Mouse (Mus musculus) limb, embryonic 14.5 days (tissue): ENCODE measurements at regions not wholly inside any gene's neighbourhood (a gene's known extent, or its start where the extent isn't known, plus 50 kb on each side); places are given as distances from the start of the nearest gene placed in this dataset.

Experiments used
- ATAC-seq: fragments of 200-750 bp; cut with Nextera tagmentation; 2 replicates; pipeline ENCODE4 v1.8.0; 2017; ENCODE audit warnings: low read depth, moderate number of reproducible peaks, moderate TSS enrichment; ENCODE audit not compliant: low FRiP score
- DNase-seq: peaks from one replicate; pipeline ENCODE4 v3.0.0-alpha.2; 2015; ENCODE audit warnings: low spot score
- H3K27ac ChIP-seq: fragments of 300-500 bp; sonication (generic); replicated peaks from 2 replicates; pipeline ENCODE4 v1.5.1; 2014; ENCODE audit warnings: low read depth, mild to moderate bottlenecking, low read length, moderate library complexity, mixed read lengths
- H3K27me3 ChIP-seq: fragments of 300-500 bp; sonication (generic); 2 replicates; pipeline ENCODE4 v1.6.1; 2014; ENCODE audit warnings: low read length, mixed read lengths; ENCODE audit not compliant: control insufficient read depth, insufficient read depth
- H3K36me3 ChIP-seq: fragments of 300-500 bp; sonication (generic); 2 replicates; pipeline ENCODE4 v1.6.1; 2014; ENCODE audit warnings: mild to moderate bottlenecking, low read length, moderate library complexity, mixed read lengths; ENCODE audit not compliant: control insufficient read depth, insufficient read depth
- H3K4me1 ChIP-seq: fragments of 300-500 bp; sonication (generic); 2 replicates; pipeline ENCODE4 v1.6.1; 2014; ENCODE audit warnings: antibody characterized with exemption, low read length, mixed read lengths; ENCODE audit not compliant: control insufficient read depth, insufficient read depth
- H3K4me2 ChIP-seq: fragments of 300-500 bp; sonication (generic); replicated peaks from 2 replicates; pipeline ENCODE4 v1.6.1; 2014; ENCODE audit warnings: low read depth, mild to moderate bottlenecking, low read length, moderate library complexity; ENCODE audit not compliant: severe bottlenecking
- H3K4me3 ChIP-seq: fragments of 300-500 bp; sonication (generic); replicated peaks from 2 replicates; pipeline ENCODE4 v1.5.1; 2014; ENCODE audit warnings: low read length
- H3K9ac ChIP-seq: fragments of 300-500 bp; sonication (generic); 2 replicates; pipeline ENCODE4 v1.6.1; 2014; ENCODE audit warnings: mild to moderate bottlenecking, low read depth, low read length, moderate library complexity; ENCODE audit not compliant: severe bottlenecking
- H3K9me3 ChIP-seq: fragments of 300-500 bp; sonication (generic); 2 replicates; pipeline ENCODE4 v1.6.1; 2016; ENCODE audit warnings: low read length; ENCODE audit not compliant: control insufficient read depth
- POLR2A ChIP-seq: fragments of 200-500 bp; IDR thresholded peaks from 2 replicates; pipeline ENCODE4 v1.8.0; 2012; ENCODE audit warnings: inconsistent platforms, mild to moderate bottlenecking, moderate library complexity, borderline replicate concordance; ENCODE audit not compliant: insufficient read depth, insufficient read length; ENCODE audit errors: extremely low read depth
- WGBS: fragments of 180-500 bp; shearing (Covaris S2); extraction: QIAGEN DNeasy Blood & Tissue Kit; methylation state at CpG from one replicate; pipeline ENCODE4 v1.1.7; 2014; 5-methylcytosine and 5-hydroxymethylcytosine counted together

DNA sequence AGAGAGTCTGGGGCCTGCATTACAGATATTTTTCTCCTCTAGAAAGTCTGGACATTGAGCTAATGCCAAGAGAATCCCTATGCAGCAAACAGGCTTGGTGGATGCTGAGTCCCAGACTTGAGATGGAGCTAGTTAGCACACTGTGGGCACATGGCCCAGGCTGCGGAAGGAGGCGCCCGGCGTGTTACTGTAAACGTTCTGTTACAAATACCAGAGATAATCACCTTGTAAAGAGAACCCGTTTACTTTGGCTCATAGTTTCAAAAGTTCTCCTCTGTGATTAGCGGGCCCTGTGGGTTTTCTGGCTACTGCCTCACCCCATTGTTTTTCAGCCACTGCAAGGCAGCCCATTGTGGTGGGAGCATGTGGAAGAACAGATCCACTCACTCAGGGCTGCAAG is 264.6 kb downstream of the Cyp26b1 start:
- Histone ChIP-seq H3K9ac (no peak overlapping the region), H3K4me3 (no peak overlapping the region), H3K27me3 (no peaks in the 10 kb centered on the region; the same call in 1 of the 2 replicates), H3K4me1 (peaks cover 6% of the 10 kb centered on the region), H3K27ac (no peak overlapping the region), H3K4me2 (no peak overlapping the region), H3K9me3 (no peaks in the 10 kb centered on the region), H3K36me3 (no peaks in the 10 kb centered on the region)
- DNase-seq (peak; percentile 54), ATAC-seq (peak; percentile 53)
- no peak for TF ChIP-seq POLR2A
- 29% methylated on average over 7 of the region's 7 CpGs for WGBS

DNA sequence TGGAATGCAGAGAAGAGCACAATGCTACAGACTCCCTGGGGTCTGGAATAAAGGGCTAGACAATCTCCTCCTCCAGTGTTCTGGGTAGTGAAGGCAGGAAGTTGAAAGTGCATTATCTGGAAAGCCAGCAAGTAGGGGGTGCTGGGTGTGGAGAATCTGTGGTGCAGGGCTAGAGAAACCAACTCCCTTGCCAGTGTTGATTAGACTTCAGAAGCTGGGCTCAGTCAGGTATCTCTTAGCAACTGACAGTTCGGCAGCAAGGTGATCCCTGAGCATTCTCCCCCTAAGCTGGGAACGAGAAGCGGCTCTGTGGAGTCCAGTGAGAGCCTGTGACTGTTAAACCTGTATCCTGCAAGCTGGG is 265.7 kb downstream of the Cyp26b1 start:
- DNase-seq, result no peak

DNA sequence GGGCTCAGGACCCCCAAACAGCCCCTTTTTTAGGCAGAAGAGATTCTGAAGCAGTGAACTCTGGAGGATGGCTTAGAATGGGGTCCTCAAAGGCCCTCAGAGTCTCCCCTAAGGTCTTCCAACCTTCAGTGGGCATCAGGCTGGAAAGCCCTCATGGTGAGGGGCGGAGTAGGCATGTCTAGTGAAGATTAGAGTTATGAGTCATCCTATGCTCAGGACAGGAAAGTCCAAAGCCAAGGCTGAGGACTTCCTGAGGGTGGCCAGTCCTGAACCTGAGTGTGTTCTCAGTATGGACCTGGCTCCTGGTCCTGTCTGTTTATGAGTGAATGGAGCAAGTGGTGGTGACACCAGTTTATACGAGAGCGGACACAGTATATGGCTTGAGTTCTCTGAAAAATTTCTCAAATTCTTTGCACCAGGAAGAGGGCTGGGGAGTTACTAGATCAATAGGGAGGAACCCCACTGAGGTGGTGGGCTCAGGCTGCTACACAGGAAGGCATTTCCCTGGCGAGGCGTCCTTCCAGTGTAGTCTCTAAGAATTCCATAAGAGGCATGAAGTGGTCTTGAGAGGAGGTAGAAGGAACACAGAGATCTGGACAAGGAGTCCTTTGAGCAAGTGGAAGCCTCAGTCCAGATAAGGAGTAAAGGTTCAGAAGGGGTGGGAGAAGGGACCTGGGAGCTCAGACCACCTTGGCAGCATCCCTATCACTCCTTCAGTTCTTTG is 266.2 kb downstream of the Cyp26b1 start:
- Histone ChIP-seq H3K9ac (no peak overlapping the region), H3K36me3 (no peaks in the 10 kb centered on the region), H3K27me3 (no peaks in the 10 kb centered on the region; the same call in 1 of the 2 replicates), H3K27ac (no peak overlapping the region), H3K9me3 (no peaks in the 10 kb centered on the region), H3K4me1 (peaks cover 6% of the 10 kb centered on the region), H3K4me2 (no peak overlapping the region), H3K4me3 (no peak overlapping the region)
- DNase-seq, result no peak
- no peak for ATAC-seq
- TF ChIP-seq POLR2A, result no peak
- 73% methylated on average over 5 of the region's 5 CpGs for WGBS

More for the DNA sequence above, 265.7 kb downstream of the Cyp26b1 start:
- Histone ChIP-seq H3K9me3 (no peaks in the 10 kb centered on the region), H3K4me3 (no peak overlapping the region), H3K27me3 (no peaks in the 10 kb centered on the region; the same call in 1 of the 2 replicates), H3K4me2 (no peak overlapping the region), H3K36me3 (no peaks in the 10 kb centered on the region), H3K4me1 (peaks cover 6% of the 10 kb centered on the region), H3K27ac (no peak overlapping the region), H3K9ac (no peak overlapping the region)
- ATAC-seq, result no peak
- no peak for TF ChIP-seq POLR2A
- WGBS, result 65% methylated on average over 3 of the region's 3 CpGs

DNA sequence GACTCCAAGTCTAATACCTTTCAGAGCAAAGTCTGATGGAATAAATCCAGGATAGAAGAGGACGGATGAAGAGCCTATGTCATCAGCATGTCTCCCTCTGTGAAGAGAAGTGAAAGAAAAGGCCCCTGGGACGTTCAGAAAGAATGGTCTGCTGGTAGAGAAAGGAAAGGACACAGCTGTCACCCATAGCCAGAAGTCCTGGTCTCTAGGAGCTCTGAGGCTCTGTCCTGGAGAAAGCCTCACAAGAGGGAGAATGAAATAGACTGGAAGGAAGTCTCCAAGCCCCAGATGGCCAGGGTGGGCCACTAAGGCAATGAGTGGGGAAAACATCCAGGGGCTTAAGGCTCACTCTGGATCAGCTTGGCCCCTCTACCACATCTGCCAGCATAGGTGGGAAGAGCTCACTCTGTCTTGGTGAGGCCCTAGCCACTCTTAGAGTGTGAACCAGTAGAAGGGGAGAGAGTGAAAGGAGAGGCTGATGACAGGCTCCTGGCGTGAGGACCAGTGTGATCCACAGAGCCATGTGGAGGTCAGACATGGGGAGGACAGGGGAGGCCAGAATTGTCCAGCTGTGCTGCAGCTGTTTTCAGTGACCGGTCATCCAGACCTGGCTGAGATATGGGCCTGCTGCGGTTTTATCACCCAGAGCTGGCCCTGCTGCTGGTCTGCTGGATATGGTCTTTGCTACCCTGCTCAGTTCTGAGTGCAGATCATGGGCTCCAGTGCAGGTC is 268.2 kb downstream of the Cyp26b1 start:
- DNase-seq (no peak), ATAC-seq (no peak)
- Histone ChIP-seq H3K4me2 (no peak overlapping the region), H3K4me3 (no peak overlapping the region), H3K36me3 (no peaks in the 10 kb centered on the region), H3K27ac (no peak overlapping the region), H3K9ac (no peak overlapping the region), H3K27me3 (no peaks in the 10 kb centered on the region; the same call in 1 of the 2 replicates), H3K9me3 (no peaks in the 10 kb centered on the region), H3K4me1 (peaks cover 6% of the 10 kb centered on the region)
- no peak for TF ChIP-seq POLR2A
- WGBS, result 73% methylated on average over 5 of the region's 5 CpGs

DNA sequence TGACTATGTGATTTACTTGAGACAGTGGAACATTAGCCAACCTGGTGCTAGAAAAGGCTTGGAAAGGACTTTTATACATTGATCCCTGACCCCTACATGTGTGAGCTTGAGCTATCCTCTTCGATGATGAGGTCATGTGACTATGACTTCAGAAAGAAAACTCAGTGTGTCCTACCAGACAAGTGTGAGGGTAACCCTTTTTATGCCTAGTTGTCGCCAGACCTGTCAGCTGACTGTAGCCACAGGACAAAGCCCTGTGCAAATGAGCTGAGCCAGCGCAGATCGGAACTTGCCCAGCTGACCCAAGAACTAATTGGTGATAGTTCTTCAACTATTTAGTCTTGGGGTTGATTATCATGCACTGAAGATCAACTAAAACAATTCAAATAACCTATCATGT is 269.5 kb downstream of the Cyp26b1 start:
- TF ChIP-seq POLR2A, result no peak
- Histone ChIP-seq H3K9me3 (no peaks in the 10 kb centered on the region), H3K4me3 (no peak overlapping the region), H3K27me3 (no peaks in the 10 kb centered on the region; the same call in 1 of the 2 replicates), H3K4me1 (peaks cover 13% of the 10 kb centered on the region), H3K9ac (no peak overlapping the region), H3K27ac (no peak overlapping the region), H3K4me2 (no peak overlapping the region), H3K36me3 (no peaks in the 10 kb centered on the region)
- no peak for DNase-seq
- 92% methylated on average over 4 of the region's 4 CpGs for WGBS
- ATAC-seq, result no peak
